Mouse (Mus musculus): ENCODE results near the gene Cacna2d2. TPM values are rescaled to one million over a fixed set of nuclear protein-coding genes. Genes with fewer than 3 reads are reported as not detected.

The Cacna2d2 gene
- total and polyA plus RNA-seq, 2 experiments from 2014 or later, result 7.6 to 108 TPM

DNA sequence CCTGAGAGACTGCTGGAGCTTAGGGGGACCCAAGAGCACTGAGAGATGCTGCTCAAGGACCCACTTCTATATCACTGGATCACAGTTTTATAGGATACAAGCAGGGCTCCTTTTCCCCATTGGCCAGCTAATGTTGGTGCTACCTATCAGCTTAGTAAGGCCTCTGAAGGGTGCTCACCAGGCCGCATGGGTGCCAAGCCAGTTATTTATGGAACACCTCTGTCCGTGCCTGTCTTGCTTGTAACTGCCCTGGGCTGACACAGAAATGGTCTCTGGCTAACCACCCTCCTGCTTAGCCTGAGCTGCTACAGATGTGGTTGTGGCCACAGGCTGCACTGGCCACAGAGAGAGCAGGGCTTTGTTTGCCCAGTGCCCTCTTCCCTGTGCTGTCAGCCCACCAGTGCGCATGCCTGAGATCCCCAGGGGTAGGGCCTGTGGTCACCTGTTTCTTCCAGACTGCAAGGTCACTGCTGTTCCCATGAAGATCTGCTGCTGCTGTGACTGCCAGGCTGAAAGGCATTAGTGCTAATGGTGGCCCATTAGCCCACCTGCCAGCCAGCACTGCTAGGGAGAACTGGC, 101.4 kb downstream of the Cacna2d2 start:
- no peaks in the 10 kb centered on the region for H3K27me3 ChIP-seq (ENCODE audit: insufficient read depth, low read length)
- WGBS, result 82% methylated on average over 3 of the region's 3 CpGs
- H3K9ac ChIP-seq (replicated peaks; ENCODE audit: low read length), result no peak overlapping the region
- H3K4me2 ChIP-seq (ENCODE audit: low read depth, low read length), result no peak overlapping the region
- TF ChIP-seq CTCF (IDR thresholded peaks at IDR 0.05; ENCODE audit: low read depth), result no peak
- H3K27ac ChIP-seq, result no peak overlapping the region
- ATAC-seq, result no peak
- no peak overlapping the region for H3K4me3 ChIP-seq (ENCODE audit: low read length)
- H3K9me3 ChIP-seq (ENCODE audit: low read length), result no peaks in the 10 kb centered on the region
- peaks cover 6% of the 10 kb centered on the region; the same call in 1 of the 2 replicates for H3K4me1 ChIP-seq (ENCODE audit: insufficient read depth, low read length)
- peaks cover 7% of the 10 kb centered on the region; the same call in 1 of the 2 replicates for H3K36me3 ChIP-seq (ENCODE audit: insufficient read depth, low read length)
- no peak for DNase-seq (ENCODE audit: low spot score)

DNA sequence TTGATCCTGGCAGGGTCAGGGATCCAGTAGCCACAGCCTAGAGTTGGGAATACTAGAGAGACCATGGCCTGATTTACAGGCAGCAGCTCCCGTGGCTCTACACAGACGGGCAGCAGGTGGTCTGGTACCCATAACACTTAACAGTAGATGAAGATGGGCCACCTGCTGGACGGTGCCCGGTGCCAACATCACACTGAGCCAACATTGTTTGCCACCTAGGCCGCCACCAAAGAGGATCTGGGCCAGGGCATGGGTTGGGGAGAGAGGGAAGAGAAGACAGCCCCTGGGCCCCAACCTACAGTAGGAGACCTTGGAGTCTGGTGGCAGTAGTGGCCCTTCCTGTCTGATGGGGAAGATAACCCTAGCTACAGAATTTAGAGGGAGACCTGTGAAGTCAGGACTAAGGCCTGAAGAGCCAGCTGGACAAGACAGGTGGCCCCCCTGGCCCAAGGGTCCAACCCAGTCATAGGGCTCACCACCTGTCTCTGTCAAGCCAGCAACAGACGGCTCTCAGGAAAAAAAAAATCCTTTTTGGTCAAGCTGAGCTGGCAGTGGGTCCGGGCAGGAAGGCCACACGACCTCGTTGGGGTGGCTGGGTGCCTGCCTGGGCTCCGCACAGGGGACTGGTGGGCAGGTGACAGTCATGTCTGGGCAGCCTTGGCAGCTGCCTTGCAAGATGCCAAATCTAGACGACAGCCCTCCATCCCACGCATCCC, 102.9 kb downstream of the Cacna2d2 start:
- H3K9ac ChIP-seq (replicated peaks; ENCODE audit: low read length), result no peak overlapping the region
- no peak overlapping the region for H3K4me2 ChIP-seq (ENCODE audit: low read depth, low read length)
- H3K9me3 ChIP-seq (ENCODE audit: low read length), result no peaks in the 10 kb centered on the region
- H3K4me1 ChIP-seq (ENCODE audit: insufficient read depth, low read length), result peaks cover 8% of the 10 kb centered on the region; the same call in 1 of the 2 replicates
- H3K27me3 ChIP-seq (ENCODE audit: insufficient read depth, low read length), result no peaks in the 10 kb centered on the region
- no peak for TF ChIP-seq CTCF (IDR thresholded peaks at IDR 0.05; ENCODE audit: low read depth)
- no peak overlapping the region for H3K4me3 ChIP-seq (ENCODE audit: low read length)
- 71% methylated on average over 12 of the region's 12 CpGs for WGBS
- ATAC-seq, result no peak
- peaks cover 7% of the 10 kb centered on the region; the same call in 1 of the 2 replicates for H3K36me3 ChIP-seq (ENCODE audit: insufficient read depth, low read length)
- DNase-seq (ENCODE audit: low spot score), result no peak
- no peak overlapping the region for H3K27ac ChIP-seq

DNA sequence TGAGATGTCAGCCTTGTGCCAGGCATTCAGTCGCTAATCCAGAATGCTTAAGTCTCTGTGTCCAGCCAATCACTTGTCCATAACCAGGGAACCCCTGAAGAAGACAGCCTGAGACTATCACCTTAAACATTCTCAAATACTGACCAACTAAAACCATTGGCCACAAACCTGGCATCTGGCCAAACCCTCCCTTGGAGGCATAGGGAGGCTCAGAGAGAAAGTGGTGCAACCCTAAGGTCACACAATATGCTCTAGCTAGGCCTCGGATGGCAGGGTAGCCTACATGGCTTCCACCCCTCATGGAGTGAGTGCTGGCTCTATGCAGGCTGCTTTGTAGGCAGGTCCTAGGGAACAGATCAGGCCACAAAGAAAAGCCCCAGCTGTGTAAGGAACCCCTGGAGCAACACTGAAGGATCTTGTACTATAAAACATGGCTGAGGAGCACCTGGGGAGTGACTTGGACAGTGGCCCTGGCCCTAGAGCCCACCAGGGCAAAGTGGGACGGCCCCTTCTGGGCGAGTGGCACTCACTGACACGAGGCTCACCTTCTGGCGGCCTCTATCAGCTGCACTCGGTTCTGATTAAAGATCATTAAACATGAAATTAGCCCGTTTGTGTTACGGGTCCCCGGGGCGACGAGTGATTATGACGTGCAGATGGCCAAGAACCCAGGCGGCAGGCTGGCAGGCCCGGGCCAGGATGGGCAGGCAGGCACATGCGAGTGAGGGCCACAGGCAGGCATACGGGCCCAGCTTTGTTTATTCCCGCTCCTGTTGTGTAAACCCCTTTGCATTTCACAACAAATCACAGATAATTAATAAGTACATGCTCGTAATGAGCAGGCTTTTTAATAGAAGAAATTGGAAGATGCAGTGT, 105.5 kb downstream of the Cacna2d2 start:
- no peak overlapping the region for H3K4me2 ChIP-seq (ENCODE audit: low read depth, low read length)
- peaks cover 19% of the 10 kb centered on the region for H3K4me1 ChIP-seq (ENCODE audit: insufficient read depth, low read length)
- H3K9ac ChIP-seq (replicated peaks; ENCODE audit: low read length), result no peak overlapping the region
- TF ChIP-seq CTCF (IDR thresholded peaks at IDR 0.05; ENCODE audit: low read depth), result no peak
- DNase-seq (ENCODE audit: low spot score) (peak; percentile 60), ATAC-seq (peak; percentile 11; the same call in 1 of the 2 replicates)
- peak overlapping the region; percentile 45; the same call in 1 of the 2 replicates for H3K27ac ChIP-seq
- 37% methylated on average over 19 of the region's 19 CpGs for WGBS
- H3K27me3 ChIP-seq (ENCODE audit: insufficient read depth, low read length), result no peaks in the 10 kb centered on the region
- no peaks in the 10 kb centered on the region for H3K36me3 ChIP-seq (ENCODE audit: insufficient read depth, low read length)
- no peaks in the 10 kb centered on the region for H3K9me3 ChIP-seq (ENCODE audit: low read length)
- no peak overlapping the region for H3K4me3 ChIP-seq (ENCODE audit: low read length)

DNA sequence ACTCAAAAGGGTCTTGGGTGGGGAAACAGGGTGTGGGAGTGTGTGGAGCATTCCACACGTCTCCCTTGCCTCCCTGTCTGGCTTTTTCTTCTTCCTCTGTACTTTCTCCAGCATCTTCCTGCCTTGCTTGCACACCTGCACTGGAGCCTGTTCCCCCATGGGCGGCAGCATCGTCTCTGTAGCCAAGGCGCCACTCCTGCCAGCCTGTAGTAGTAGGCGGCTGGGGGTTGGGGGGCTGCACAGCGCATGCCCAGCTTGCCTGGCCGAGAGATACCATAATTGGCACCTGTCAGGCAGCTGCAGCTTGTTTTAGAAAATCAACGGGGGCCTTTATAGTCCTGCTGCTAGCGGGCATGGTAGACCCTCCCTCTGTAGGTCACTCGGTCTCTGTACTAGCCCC, 108.9 kb downstream of the Cacna2d2 start:
- H3K4me1 ChIP-seq (ENCODE audit: insufficient read depth, low read length), result peaks cover 19% of the 10 kb centered on the region
- no peaks in the 10 kb centered on the region for H3K9me3 ChIP-seq (ENCODE audit: low read length)
- H3K4me3 ChIP-seq (ENCODE audit: low read length), result no peak overlapping the region
- TF ChIP-seq CTCF (IDR thresholded peaks at IDR 0.05; ENCODE audit: low read depth), result peak; percentile 51
- H3K9ac ChIP-seq (replicated peaks; ENCODE audit: low read length), result no peak overlapping the region
- no peaks in the 10 kb centered on the region for H3K27me3 ChIP-seq (ENCODE audit: insufficient read depth, low read length)
- no peak overlapping the region for H3K27ac ChIP-seq
- DNase-seq (ENCODE audit: low spot score) (peak; percentile 76), ATAC-seq (peak; percentile 52)
- 41% methylated on average over 10 of the region's 10 CpGs for WGBS
- H3K36me3 ChIP-seq (ENCODE audit: insufficient read depth, low read length), result no peaks in the 10 kb centered on the region
- H3K4me2 ChIP-seq (ENCODE audit: low read depth, low read length), result no peak overlapping the region

DNA sequence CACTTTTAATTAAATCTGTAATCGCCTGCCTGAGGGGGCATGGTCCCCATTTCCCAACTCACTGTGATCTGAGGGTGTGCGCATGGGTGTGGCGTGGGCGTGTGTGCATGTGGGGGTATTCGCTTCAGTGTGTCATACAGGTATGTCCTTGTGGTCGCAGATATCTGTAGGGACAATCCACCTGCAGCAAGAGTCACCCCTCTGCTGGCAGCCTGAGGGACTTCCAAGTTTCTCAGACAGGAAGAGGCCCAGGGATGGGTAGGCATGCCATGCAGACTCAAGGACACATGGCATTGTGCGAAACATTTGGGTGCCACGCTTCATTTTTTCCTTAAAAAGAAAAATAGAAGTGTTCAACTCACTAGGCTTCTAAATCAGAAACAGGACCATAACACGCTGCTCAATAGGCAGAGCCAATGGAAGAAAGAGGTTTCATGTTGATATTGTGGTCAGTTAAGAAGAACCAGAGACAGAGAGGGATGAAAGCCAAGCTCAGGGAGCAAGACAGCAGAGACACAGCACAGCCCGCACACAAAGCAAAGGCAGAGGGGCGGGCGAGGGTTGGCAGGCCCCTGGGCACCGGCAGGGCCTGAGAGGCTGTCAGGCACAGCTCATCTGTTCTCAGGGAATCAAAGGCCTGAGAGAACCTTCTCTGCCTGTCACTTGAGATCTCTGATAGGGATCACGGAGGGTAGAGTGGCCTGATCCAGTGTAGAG, 111.1 kb downstream of the Cacna2d2 start:
- no peaks in the 10 kb centered on the region for H3K27me3 ChIP-seq (ENCODE audit: insufficient read depth, low read length)
- no peaks in the 10 kb centered on the region for H3K9me3 ChIP-seq (ENCODE audit: low read length)
- no peak for ATAC-seq
- H3K4me2 ChIP-seq (ENCODE audit: low read depth, low read length), result no peak overlapping the region
- peaks cover 12% of the 10 kb centered on the region for H3K4me1 ChIP-seq (ENCODE audit: insufficient read depth, low read length)
- peak; percentile 43 for DNase-seq (ENCODE audit: low spot score)
- no peak overlapping the region for H3K4me3 ChIP-seq (ENCODE audit: low read length)
- H3K36me3 ChIP-seq (ENCODE audit: insufficient read depth, low read length), result no peaks in the 10 kb centered on the region
- H3K9ac ChIP-seq (replicated peaks; ENCODE audit: low read length), result no peak overlapping the region
- H3K27ac ChIP-seq, result no peak overlapping the region; the same call in 1 of the 2 replicates
- 71% methylated on average over 14 of the region's 14 CpGs for WGBS
- peak; percentile 48 for TF ChIP-seq CTCF (IDR thresholded peaks at IDR 0.05; ENCODE audit: low read depth)

DNA sequence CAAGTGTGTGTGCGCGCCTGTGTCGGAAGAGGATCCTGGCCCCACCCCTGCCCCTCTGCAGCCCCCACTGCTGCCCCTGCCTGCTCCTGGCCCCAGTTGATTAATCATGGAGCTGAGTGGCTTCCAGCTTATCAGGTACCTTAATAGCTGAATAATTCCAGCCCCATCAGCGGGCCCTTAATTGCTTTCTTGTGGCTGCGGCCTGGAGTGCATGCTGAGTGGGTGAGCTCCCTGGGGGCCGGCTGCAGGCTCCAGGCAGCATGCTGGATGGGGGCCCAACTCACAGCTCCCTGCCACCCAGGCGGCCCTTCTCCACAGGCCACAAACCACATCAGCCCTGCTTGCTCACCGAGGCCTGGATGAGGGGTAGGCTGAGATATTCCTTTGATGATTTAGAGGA, 112.0 kb downstream of the Cacna2d2 start:
- H3K27ac ChIP-seq, result no peak overlapping the region
- 63% methylated on average over 8 of the region's 8 CpGs for WGBS
- TF ChIP-seq CTCF (IDR thresholded peaks at IDR 0.05; ENCODE audit: low read depth), result no peak
- ATAC-seq (no peak), DNase-seq (ENCODE audit: low spot score) (no peak)
- H3K9ac ChIP-seq (replicated peaks; ENCODE audit: low read length), result no peak overlapping the region
- H3K36me3 ChIP-seq (ENCODE audit: insufficient read depth, low read length), result no peaks in the 10 kb centered on the region
- H3K4me3 ChIP-seq (ENCODE audit: low read length), result no peak overlapping the region
- no peak overlapping the region for H3K4me2 ChIP-seq (ENCODE audit: low read depth, low read length)
- H3K4me1 ChIP-seq (ENCODE audit: insufficient read depth, low read length), result peaks cover 12% of the 10 kb centered on the region
- H3K27me3 ChIP-seq (ENCODE audit: insufficient read depth, low read length), result no peaks in the 10 kb centered on the region
- no peaks in the 10 kb centered on the region for H3K9me3 ChIP-seq (ENCODE audit: low read length)
